Mouse (Mus musculus) ES-E14 (cell line): ENCODE data around the gene Efemp2. TPM values are rescaled to one million over a fixed set of nuclear protein-coding genes. Genes with fewer than 3 reads are reported as not detected.

Experiments
- DNase-seq: peaks from one replicate; pipeline ENCODE4 v3.0.0-alpha.2; 2013; ENCODE audit warnings: low read depth, low spot score
- H3K27ac ChIP-seq: 2 replicates; pipeline ENCODE4 v1.5.1; 2012; ENCODE audit warnings: low read depth, mild to moderate bottlenecking, low read length, moderate library complexity, mixed read lengths; ENCODE audit not compliant: poor library complexity, insufficient read depth, severe bottlenecking
- H3K36me3 ChIP-seq: 2 replicates; pipeline ENCODE4 v1.6.1; 2012; ENCODE audit warnings: mild to moderate bottlenecking, low read length, moderate library complexity, mixed read lengths; ENCODE audit not compliant: control insufficient read depth, poor library complexity, insufficient read depth, severe bottlenecking
- H3K4me1 ChIP-seq, 2 experiments: fragments of 150-350 bp in 1 of 2; sonication (generic) in 1 of 2; 2 replicates each; pipeline ENCODE4 v1.6.1; 2012; ENCODE audit warnings: low read length in 2 of 2, mild to moderate bottlenecking in 1 of 2, mixed read lengths in 1 of 2; ENCODE audit not compliant: control insufficient read depth in 2 of 2, insufficient read depth in 2 of 2, poor library complexity in 1 of 2
- H3K4me3 ChIP-seq, 2 experiments: fragments of 150-350 bp in 1 of 2; sonication (generic) in 1 of 2; 2 replicates each; pipeline ENCODE4 v1.5.1; 2012; ENCODE audit warnings: low read length in 2 of 2, low read depth in 1 of 2, mild to moderate bottlenecking in 1 of 2, mixed read lengths in 1 of 2; ENCODE audit not compliant: insufficient read depth in 1 of 2, poor library complexity in 1 of 2, severe bottlenecking in 1 of 2
- H3K9ac ChIP-seq: 2 replicates; pipeline ENCODE4 v1.6.1; 2012; ENCODE audit warnings: low read depth, mild to moderate bottlenecking, low read length, mixed read lengths; ENCODE audit not compliant: poor library complexity, insufficient read depth, severe bottlenecking
- H3K9me3 ChIP-seq: fragments of 150-350 bp; sonication (generic); 2 replicates; pipeline ENCODE4 v1.6.1; 2012; ENCODE audit warnings: low read depth, mild to moderate bottlenecking, low read length; ENCODE audit not compliant: control insufficient read depth, insufficient read depth
- CHD2 ChIP-seq: IDR thresholded peaks from 2 replicates; pipeline ENCODE4 v1.6.1; 2014; ENCODE audit warnings: mild to moderate bottlenecking, low read depth, low read length, inconsistent platforms
- HCFC1 ChIP-seq: IDR thresholded peaks from 2 replicates; pipeline ENCODE4 v1.6.1; 2012; ENCODE audit warnings: low read length, inconsistent platforms, borderline replicate concordance; ENCODE audit not compliant: insufficient read depth
- MAFK ChIP-seq: IDR thresholded peaks from 2 replicates; pipeline ENCODE4 v1.6.1; 2014; ENCODE audit warnings: mild to moderate bottlenecking, low read depth, low read length, inconsistent platforms; ENCODE audit not compliant: insufficient read depth
- ZC3H11A ChIP-seq: IDR thresholded peaks from 2 replicates; pipeline ENCODE4 v1.6.1; 2012; ENCODE audit warnings: low read depth, mild to moderate bottlenecking, inconsistent platforms, low read length, borderline replicate concordance
- ZNF384 ChIP-seq: IDR thresholded peaks from 2 replicates; pipeline ENCODE4 v1.6.1; 2012; ENCODE audit warnings: low read depth, low read length, inconsistent platforms
- in situ Hi-C, 2 experiments: fragments of 600-800 bp; cut with MboI; formaldehyde crosslinking; loops; one replicate each; pipeline ENCODE4 v1.15.1; 2025; ENCODE audit warnings: low sequenced_read_pairs in 2 of 2, inconsistent platforms in 1 of 2; ENCODE audit not compliant: unreplicated experiment in 2 of 2
- total RNA-seq: library from RNA; depleted of rRNA; stranded (reverse); fragments of 300-350 nt; gene quantifications from 2 replicates; pipeline ENCODE4 v1.2.3, GENCODE M21; 2012

The Efemp2 gene
- total RNA-seq, 1 experiment, result 23.9 TPM

- TF ChIP-seq ZC3H11A (no peak), HCFC1 (no peak), MAFK (no peak)
- Histone ChIP-seq H3K4me3 (no peak overlapping the region; a peak in 1 of 4 replicates), H3K27ac (no peak overlapping the region), H3K9ac (no peak overlapping the region), H3K9me3 (no peaks in the 10 kb centered on the region), H3K4me1 (peaks cover 6 to 14% of the 10 kb centered on the region in 2 experiments; a peak in 3 of 4 replicates), H3K36me3 (peaks cover 20% of the 10 kb centered on the region; the same call in 1 of the 2 replicates)
- in situ Hi-C loops, result no loop called here
- no peak for DNase-seq
These were observed 47.0 kb upstream of the Efemp2 start for GRCm38 (mm10) chr19:5426640-5427290.

- Histone ChIP-seq H3K4me1 (peaks cover 6 to 15% of the 10 kb centered on the region in 2 experiments; a peak in 3 of 4 replicates), H3K9me3 (no peaks in the 10 kb centered on the region), H3K36me3 (peaks cover 13% of the 10 kb centered on the region; the same call in 1 of the 2 replicates), H3K27ac (no peak overlapping the region), H3K4me3 (no peak overlapping the region), H3K9ac (no peak overlapping the region)
- TF ChIP-seq ZC3H11A, result no peak
- TF ChIP-seq ZNF384, result no peak
- TF ChIP-seq CHD2, result no peak
- TF ChIP-seq MAFK, result no peak
- TF ChIP-seq HCFC1, result no peak
- DNase-seq, result no peak
- in situ Hi-C loops, result no loop called here
These were observed 45.7 kb upstream of the Efemp2 start for GRCm38 (mm10) chr19:5428083-5428482.

GRCm38 (mm10) chr19:5429219-5429618, 44.5 kb upstream of the Efemp2 start:
- Histone ChIP-seq H3K4me3 (no peak overlapping the region), H3K9ac (no peak overlapping the region), H3K27ac (no peak overlapping the region), H3K4me1 (peaks cover 3 to 17% of the 10 kb centered on the region in 2 experiments), H3K9me3 (no peaks in the 10 kb centered on the region), H3K36me3 (peaks cover 12% of the 10 kb centered on the region; the same call in 1 of the 2 replicates)
- TF ChIP-seq CHD2 (no peak), HCFC1 (no peak), ZNF384 (no peak)
- no peak for DNase-seq
- in situ Hi-C loops, result no loop called here

- no peak for TF ChIP-seq HCFC1
- TF ChIP-seq ZNF384, result no peak
- TF ChIP-seq CHD2, result no peak
- no peak for TF ChIP-seq ZC3H11A
- TF ChIP-seq MAFK, result no peak
- peaks cover 12% of the 10 kb centered on the region; the same call in 1 of the 2 replicates for H3K36me3 ChIP-seq
- H3K27ac ChIP-seq, result no peak overlapping the region
- H3K9me3 ChIP-seq, result no peaks in the 10 kb centered on the region
- no peak overlapping the region for H3K9ac ChIP-seq
- peaks cover 3 to 17% of the 10 kb centered on the region in 2 experiments for H3K4me1 ChIP-seq
- no peak overlapping the region for H3K4me3 ChIP-seq
- DNase-seq, result no peak
- in situ Hi-C loops, result no loop called here
These were observed 43.9 kb upstream of the Efemp2 start for GRCm38 (mm10) chr19:5429806-5430205.

- Histone ChIP-seq H3K4me3 (no peak overlapping the region), H3K36me3 (peaks cover 12% of the 10 kb centered on the region; the same call in 1 of the 2 replicates), H3K9me3 (no peaks in the 10 kb centered on the region), H3K27ac (no peak overlapping the region), H3K9ac (no peak overlapping the region), H3K4me1 (peaks cover 3 to 17% of the 10 kb centered on the region in 2 experiments)
- no peak for DNase-seq
- TF ChIP-seq MAFK, result no peak
- no peak for TF ChIP-seq HCFC1
- no peak for TF ChIP-seq ZC3H11A
- no peak for TF ChIP-seq CHD2
- TF ChIP-seq ZNF384, result no peak
- in situ Hi-C loops, result no loop called here
These were observed 43.3 kb upstream of the Efemp2 start for GRCm38 (mm10) chr19:5430408-5430807.
